Mouse (Mus musculus) heart, adult 2 months (tissue): ENCODE data around the gene Fuca2. TPM values are rescaled to one million over a fixed set of nuclear protein-coding genes. Genes with fewer than 3 reads are reported as not detected.

ENCODE experiments used
- DNase-seq, 2 experiments: peaks; one replicate each; pipeline ENCODE4 v3.0.0; 2021
- H3K27ac ChIP-seq: fragments of 200-600 bp; 2 replicates; pipeline ENCODE4 v1.8.1; 2022
- H3K27me3 ChIP-seq: fragments of 200-500 bp; 2 replicates; pipeline ENCODE4 v1.6.1; 2012; ENCODE audit warnings: mild to moderate bottlenecking, low read length, inconsistent platforms, mixed read lengths; ENCODE audit not compliant: control insufficient read depth, insufficient read depth
- H3K36me3 ChIP-seq: fragments of 200-500 bp; 2 replicates; pipeline ENCODE4 v1.6.1; 2012; ENCODE audit warnings: low read length, inconsistent platforms; ENCODE audit not compliant: control insufficient read depth, insufficient read depth
- H3K4me1 ChIP-seq: fragments of 200-500 bp; 2 replicates; pipeline ENCODE4 v1.6.1; 2011; ENCODE audit warnings: low read length; ENCODE audit not compliant: control insufficient read depth, insufficient read depth
- H3K4me3 ChIP-seq: fragments of 200-600 bp; 2 replicates; pipeline ENCODE4 v1.8.1; 2022
- H3K79me2 ChIP-seq: fragments of 200-500 bp; replicated peaks from 2 replicates; pipeline ENCODE4 v1.6.1; 2012; ENCODE audit warnings: mild to moderate bottlenecking, inconsistent platforms, low read length, moderate library complexity, mixed read lengths; ENCODE audit not compliant: control insufficient read depth, insufficient read depth
- H3K9ac ChIP-seq: fragments of 200-500 bp; 2 replicates; pipeline ENCODE4 v1.6.1; 2012; ENCODE audit warnings: low read depth, mild to moderate bottlenecking, control low read depth, inconsistent platforms, low read length, mixed read lengths
- CTCF ChIP-seq: fragments of 200-600 bp; IDR thresholded peaks from 2 replicates; pipeline ENCODE4 v1.8.1; 2022; ENCODE audit warnings: antibody characterized with exemption, mild to moderate bottlenecking, moderate library complexity
- EP300 ChIP-seq: fragments of 200-500 bp; IDR thresholded peaks from 2 replicates; pipeline ENCODE4 v1.6.1; 2011; ENCODE audit warnings: low read depth, low read length, control low read depth; ENCODE audit not compliant: insufficient read depth
- POLR2A ChIP-seq: fragments of 200-500 bp; IDR thresholded peaks from 2 replicates; pipeline ENCODE4 v1.6.1; 2011; ENCODE audit warnings: mild to moderate bottlenecking, low read depth, low read length, control low read depth; ENCODE audit not compliant: insufficient read depth
- WGBS: fragments of 180-500 bp; shearing (Covaris S2); methylation state at CpG from one replicate; pipeline ENCODE4 v1.1.7; 2018; 5-methylcytosine and 5-hydroxymethylcytosine counted together
- intact Hi-C: fragments of 180-260 bp; cut with DNase I; formaldehyde crosslinking; loops from one replicate; pipeline ENCODE4 v1.15.1; 2025
- polyA plus RNA-seq: library from polyadenylated mRNA; depleted of rRNA; stranded (reverse); fragments of >200 nt; gene quantifications from 2 replicates; pipeline ENCODE4 v1.2.3, GENCODE M21; 2012
- total RNA-seq, 2 experiments: library from RNA; stranded (reverse); gene quantifications; 2 replicates each; pipeline ENCODE4 v1.2.3; 2021

The Fuca2 gene
- total and polyA plus RNA-seq, 3 experiments: 86.2 to 207 (median 202) TPM

DNA sequence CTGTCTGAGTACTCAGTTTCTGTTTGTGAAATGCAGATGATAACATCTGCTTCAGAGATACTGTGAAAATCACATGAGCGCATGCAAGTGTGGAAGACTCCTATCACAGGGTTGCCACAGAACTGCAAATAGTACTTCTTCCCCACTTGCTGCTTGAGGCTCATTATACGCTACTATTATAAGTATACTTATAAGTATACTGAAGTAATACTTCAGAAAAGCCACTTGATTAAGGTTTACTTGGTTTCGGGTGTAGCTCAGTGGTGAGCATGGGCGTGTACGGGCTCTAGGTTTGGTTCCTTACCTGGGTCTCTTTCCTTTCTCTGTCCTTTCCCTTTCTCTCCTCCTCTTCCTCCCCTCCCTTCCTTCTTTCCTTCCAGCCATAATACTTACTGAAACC lies 42.4 kb downstream of the Fuca2 start:
- no peaks in the 10 kb centered on the region for H3K4me1 ChIP-seq
- H3K79me2 ChIP-seq: no peaks in the 10 kb centered on the region; the same call in 1 of the 2 replicates
- intact Hi-C loops: no loop called here
- WGBS: 94% methylated on average over 5 of the region's 5 CpGs
- H3K27ac ChIP-seq: no peak overlapping the region
- TF ChIP-seq POLR2A (no peak), EP300 (no peak), CTCF (no peak)
- H3K36me3 ChIP-seq: no peaks in the 10 kb centered on the region; the same call in 1 of the 2 replicates
- no peak overlapping the region for H3K4me3 ChIP-seq
- H3K9ac ChIP-seq: no peak overlapping the region
- H3K27me3 ChIP-seq: no peaks in the 10 kb centered on the region
- no peak for DNase-seq

DNA sequence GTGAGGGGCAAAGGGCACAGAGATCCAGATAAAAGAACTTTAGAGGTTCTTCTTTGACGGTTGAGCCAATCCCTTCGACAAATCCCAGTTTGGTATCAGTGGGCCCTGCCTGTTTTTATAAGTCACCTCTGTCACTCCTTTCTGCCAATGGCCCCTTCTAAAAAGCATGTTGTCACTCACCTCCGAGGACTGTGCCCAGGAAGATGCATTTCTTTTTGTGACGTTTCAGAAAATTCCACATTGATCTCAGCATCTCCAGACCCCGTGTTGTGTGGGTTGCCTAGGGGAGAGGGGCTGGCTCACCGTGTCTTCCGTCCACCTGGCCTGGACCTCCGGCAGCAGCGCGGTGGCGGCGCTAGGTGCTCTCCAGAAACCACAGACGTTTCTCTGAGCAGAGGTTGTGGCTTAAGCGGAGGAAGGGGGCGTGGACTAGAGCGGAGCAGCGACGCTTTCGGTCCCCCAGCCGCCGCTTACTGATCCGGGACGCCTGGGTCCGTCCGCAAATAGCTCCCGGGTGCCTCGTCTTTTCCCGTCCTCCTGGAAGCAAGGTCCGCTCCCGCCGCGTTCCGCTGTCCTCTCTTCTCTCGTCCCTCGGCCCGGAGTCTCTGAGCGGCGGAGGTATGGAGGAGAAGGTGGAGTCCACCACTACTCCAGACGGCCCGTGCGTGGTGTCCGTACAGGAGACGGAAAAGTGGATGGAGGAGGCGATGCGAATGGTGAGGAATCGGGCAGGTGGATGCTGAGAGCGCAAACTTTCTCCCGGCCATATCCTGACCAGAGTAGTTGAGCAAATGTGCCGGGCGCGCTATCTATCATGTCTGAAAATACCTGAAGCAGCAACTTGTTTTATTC lies 53.5 kb downstream of the Fuca2 start, which contains the start of the genes Adat2 and Pex3:
Gene Adat2, plus strand, starts transcription at position 249 of the 852 bp plus-strand sequence.
Gene Pex3, minus strand, starts transcription at position 497 of the 852 bp plus-strand sequence.
- Histone ChIP-seq H3K27ac (peak within 1 kb of the TSS; percentile 79), H3K9ac (peak within 1 kb of the TSS; percentile 86), H3K4me1 (no peaks in the 10 kb centered on the region; the same call in 1 of the 2 replicates), H3K79me2 (0 out of 2 replicates have a peak, but pooled peaks cover 2% of the 10 kb centered on the region), H3K36me3 (no peaks in the 10 kb centered on the region), H3K4me3 (peak within 1 kb of the TSS; percentile 58), H3K27me3 (no peaks in the 10 kb centered on the region)
- TF ChIP-seq POLR2A: peak; percentile 79
- TF ChIP-seq EP300: no peak
- TF ChIP-seq CTCF: no peak
- intact Hi-C loops: loop anchor here (5.0 kb wide), 1 partner anchor 414 kb away; the partner anchor contains the start of gene Hivep2
- DNase-seq: peak; percentile 90 to 93
- under 1% methylated on average over 51 of the region's 51 CpGs for WGBS

DNA sequence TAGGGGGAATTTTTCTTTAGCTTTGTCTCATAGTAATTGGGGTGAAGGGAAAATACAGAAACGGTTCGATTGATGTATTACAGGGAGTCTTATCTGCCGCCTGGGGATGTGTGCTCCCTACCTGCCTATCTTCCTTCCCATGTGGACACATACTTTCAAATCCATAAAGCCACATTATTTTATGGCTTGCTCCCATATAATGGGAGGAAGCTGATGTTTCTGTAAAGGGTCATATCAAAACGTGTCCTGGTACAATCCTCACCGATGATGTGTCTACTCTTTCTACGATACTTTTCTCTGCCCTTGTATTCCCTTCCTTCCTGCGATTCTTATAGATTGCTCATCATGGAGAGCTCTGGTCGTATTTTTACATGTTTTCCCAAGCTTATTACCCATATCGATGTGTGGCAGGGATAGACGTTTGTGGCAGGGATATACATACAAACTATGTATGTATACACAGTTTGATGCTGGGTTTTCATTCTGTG lies 54.2 kb downstream of the Fuca2 start:
- Histone ChIP-seq H3K79me2 (0 out of 2 replicates have a peak, but pooled peaks cover 2% of the 10 kb centered on the region), H3K9ac (peak overlapping the region; percentile 78; the same call in 1 of the 2 replicates), H3K36me3 (no peaks in the 10 kb centered on the region), H3K27ac (peak overlapping the region; percentile 79), H3K27me3 (no peaks in the 10 kb centered on the region), H3K4me3 (peak overlapping the region; percentile 58), H3K4me1 (no peaks in the 10 kb centered on the region; the same call in 1 of the 2 replicates)
- intact Hi-C loops: loop anchor here (5.0 kb wide), 1 partner anchor 414 kb away; the partner anchor contains the start of gene Hivep2
- DNase-seq: no peak
- no peak for TF ChIP-seq POLR2A
- TF ChIP-seq CTCF: no peak
- no peak for TF ChIP-seq EP300
- WGBS: 15% methylated on average over 10 of the region's 10 CpGs

DNA sequence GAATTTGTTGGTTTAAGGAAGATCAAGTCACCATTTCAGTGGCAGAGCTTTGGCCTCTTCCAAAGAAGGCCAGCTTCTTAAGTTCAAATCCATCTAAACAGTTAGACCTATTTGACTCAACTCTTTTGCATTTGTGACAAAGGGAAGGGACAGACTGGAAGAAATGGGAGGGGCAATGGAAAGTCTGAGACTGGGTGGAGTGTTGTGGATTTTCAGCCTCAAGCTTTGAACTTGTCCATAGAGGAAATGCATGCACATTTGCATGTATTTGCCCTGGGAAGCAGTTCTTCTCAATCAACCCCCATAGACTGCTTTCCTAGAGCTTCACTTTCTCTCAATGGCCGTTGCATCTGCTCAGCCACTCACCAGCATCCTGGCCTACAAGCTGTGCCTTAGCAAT lies 55.0 kb downstream of the Fuca2 start:
- no peak overlapping the region for H3K9ac ChIP-seq
- WGBS: 79% methylated on average over 1 of the region's 1 CpGs
- 0 out of 2 replicates have a peak, but pooled peaks cover 2% of the 10 kb centered on the region for H3K79me2 ChIP-seq
- TF ChIP-seq CTCF: no peak
- no peaks in the 10 kb centered on the region; the same call in 1 of the 2 replicates for H3K4me1 ChIP-seq
- intact Hi-C loops: loop anchor here (5.0 kb wide), 1 partner anchor 413 kb away; the partner anchor contains the start of gene Hivep2
- H3K27me3 ChIP-seq: no peaks in the 10 kb centered on the region
- DNase-seq: no peak
- no peaks in the 10 kb centered on the region for H3K36me3 ChIP-seq
- no peak overlapping the region for H3K27ac ChIP-seq
- H3K4me3 ChIP-seq: no peak overlapping the region

DNA sequence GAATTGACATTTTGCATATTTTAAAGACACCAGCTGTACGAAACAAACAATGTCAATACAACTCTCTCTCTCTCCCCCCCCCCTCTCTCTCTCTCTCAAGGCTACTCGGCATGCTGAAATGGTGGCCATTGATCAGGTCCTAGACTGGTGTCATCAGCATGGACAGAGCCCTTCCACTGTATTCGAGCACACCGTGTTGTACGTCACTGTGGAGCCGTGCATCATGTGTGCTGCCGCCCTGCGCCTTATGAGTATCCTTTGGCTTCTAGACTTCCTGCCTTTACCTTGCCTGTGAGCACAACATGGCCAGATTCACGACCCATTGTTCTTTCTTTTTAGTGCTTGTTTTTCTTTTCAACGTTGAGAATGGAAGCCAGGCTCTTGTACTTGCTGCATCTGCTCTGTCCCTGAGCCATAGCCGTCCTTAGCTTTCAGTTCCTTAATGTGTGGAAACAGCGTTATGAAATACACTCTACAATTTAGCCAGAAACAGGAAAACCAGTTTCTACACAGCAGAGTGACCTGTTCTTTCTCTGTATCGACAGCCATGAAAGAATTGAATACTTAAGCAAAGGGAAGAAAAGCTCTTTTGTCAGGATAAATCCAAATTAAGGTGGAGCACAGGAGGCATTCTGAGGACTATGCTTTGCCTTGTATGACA lies 60.8 kb downstream of the Fuca2 start:
- H3K4me1 ChIP-seq: no peaks in the 10 kb centered on the region; the same call in 1 of the 2 replicates
- no peak overlapping the region for H3K27ac ChIP-seq
- no peak overlapping the region for H3K9ac ChIP-seq
- H3K36me3 ChIP-seq: no peaks in the 10 kb centered on the region
- 82% methylated on average over 13 of the region's 13 CpGs for WGBS
- TF ChIP-seq CTCF (no peak), POLR2A (no peak), EP300 (no peak)
- intact Hi-C loops: loop anchor here (5.0 to 10.0 kb wide), 4 partner anchors 307 to 835 kb away; partner anchors contain the start of gene Aig1
- H3K79me2 ChIP-seq: no peaks in the 10 kb centered on the region
- no peak overlapping the region for H3K4me3 ChIP-seq
- DNase-seq: no peak
- no peaks in the 10 kb centered on the region for H3K27me3 ChIP-seq
